Mouse (Mus musculus) C3H10T1/2 (cell line): ENCODE results near the gene Ccdc86. TPM values are rescaled to one million over a fixed set of nuclear protein-coding genes. Genes with fewer than 3 reads are reported as not detected.

Source experiments
- polyA plus RNA-seq, 2 experiments: library from polyadenylated mRNA; unstranded; fragments of >200 nt; fragmentation: generic; extraction: Trizol; gene quantifications; one replicate each; pipeline ENCODE4 v1.2.1; 2012; ENCODE audit warnings: missing spikeins in 2 of 2

Ccdc86 gene
- polyA plus RNA-seq, result 10 to 100 TPM; 12.0 to 31.9 TPM

DNA sequence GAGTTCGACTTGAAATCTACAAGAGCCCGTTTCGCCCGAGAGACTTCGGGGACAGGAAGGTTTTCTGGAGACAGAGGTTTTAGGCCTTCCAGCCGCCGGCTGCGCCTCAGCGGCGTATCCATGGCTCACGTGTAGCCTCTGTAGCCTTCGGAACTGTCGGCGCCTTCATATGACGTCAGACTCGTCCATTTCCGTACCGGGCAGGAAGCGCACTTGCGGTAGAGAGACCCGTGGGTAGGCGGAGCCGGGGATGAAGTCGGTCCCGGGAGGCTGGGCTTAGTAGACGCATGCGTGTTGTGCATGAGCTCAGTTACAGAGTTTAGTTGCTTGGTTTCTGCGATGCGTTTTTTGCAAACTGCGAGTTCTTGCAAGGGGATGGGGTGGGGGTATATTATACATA lies at the start of gene Ccdc86:
TSS of gene Ccdc86 (minus strand) at position 155 of the 400 bp plus-strand sequence.

DNA sequence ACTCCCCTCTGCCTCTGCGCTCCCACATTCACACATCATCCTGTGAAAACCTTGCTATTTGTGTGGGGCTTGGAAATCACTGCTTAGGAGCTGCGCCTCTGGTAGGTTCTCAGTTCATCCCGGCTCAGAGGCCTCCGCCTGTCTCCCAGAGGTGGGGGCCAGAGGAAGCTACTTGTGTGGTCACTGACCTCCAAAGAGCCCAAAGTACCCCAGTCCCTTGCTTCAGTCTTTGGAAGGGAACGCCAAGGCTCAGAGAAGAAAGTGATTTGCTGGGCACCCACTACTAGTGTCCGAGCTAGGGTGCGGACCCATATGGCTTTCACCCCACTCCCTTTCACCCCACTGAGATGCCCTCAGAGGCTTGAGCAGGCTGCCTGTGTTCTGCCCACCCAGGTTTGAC lies 44.1 kb upstream of the Ccdc86 start, which contains the start of gene Ms4a15:
TSS of gene Ms4a15 (minus strand) at position 101 of the 400 bp plus-strand sequence.

DNA sequence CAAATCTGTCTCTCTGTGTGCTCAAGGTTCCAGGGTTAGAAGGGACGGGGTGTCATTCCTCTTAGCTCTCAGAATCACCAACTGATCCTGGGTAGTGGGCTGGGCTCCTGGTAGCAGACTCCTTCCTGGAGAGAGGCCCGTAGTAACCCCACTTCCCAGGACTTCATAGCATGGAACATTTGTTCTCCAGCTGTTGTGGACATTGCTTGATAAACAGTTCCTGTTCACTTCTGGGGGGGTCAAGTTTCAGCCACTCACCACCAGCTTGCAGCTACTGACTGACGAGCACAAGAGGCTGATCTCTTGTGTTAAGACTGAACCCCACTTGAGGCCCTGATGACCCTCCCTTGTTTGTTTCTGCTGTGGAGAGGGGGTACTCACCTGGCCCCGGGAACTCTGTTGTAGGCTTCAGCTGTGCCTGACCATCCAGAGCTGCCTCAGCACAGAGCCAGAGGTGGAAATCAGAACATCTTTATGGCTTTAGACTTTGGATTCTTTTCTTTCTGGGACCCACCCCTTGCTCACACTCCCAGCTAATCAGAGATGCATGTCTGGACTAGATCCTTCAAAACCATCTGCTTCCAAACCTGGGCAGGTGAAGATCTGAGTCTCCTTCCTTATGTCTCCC lies 25.3 kb upstream of the Ccdc86 start, which contains the start of gene Ms4a10:
TSS of gene Ms4a10 (minus strand) at position 433 of the 628 bp plus-strand sequence.

DNA sequence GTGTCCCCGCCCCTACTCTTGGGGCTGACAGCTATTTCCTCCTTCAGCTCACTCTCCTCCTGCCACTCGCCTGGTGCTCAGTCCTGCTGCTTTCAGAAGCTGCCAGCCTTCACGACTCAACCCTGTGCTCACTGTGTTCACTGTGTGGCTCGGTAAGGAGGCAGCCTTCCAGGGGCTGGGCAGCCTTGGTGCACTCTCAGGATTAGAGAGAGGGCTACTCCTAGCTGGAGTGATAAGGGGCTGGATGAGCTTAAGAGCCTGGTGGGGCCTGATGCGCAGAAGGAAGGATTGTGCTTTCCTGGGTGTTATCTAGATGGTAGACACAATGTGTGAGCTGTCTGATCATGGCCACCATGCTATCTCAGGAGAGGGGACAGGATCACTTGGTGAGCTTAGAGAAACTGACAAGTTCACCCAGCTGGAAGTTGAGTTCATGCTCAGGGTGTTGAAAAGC lies 11.9 kb downstream of the Ccdc86 start, which contains the start of gene Ptgdr2:
TSS of gene Ptgdr2 (plus strand) at position 51 of the 454 bp plus-strand sequence.

DNA sequence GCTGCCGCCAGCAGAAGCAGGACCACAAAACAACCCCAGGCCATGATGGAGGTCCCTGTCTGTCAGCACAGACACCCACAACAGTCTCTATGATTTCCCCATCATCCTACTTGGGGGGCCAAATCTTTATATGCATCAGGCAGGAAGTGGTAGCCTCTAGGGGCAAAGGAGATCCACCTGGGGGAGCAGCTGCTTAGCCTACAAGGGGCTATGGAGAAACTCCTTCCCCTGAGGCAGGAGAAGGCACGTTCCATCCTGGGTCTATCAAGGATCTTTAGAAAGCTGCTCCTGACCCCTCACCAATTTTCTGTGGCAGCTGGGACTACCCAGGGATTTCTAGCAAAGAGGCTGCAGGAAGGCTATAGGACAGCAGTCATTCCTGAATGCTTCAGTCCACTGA lies 28.5 kb downstream of the Ccdc86 start, which contains the start of gene Zp1:
TSS of gene Zp1 (minus strand) at position 101 of the 400 bp plus-strand sequence.

DNA sequence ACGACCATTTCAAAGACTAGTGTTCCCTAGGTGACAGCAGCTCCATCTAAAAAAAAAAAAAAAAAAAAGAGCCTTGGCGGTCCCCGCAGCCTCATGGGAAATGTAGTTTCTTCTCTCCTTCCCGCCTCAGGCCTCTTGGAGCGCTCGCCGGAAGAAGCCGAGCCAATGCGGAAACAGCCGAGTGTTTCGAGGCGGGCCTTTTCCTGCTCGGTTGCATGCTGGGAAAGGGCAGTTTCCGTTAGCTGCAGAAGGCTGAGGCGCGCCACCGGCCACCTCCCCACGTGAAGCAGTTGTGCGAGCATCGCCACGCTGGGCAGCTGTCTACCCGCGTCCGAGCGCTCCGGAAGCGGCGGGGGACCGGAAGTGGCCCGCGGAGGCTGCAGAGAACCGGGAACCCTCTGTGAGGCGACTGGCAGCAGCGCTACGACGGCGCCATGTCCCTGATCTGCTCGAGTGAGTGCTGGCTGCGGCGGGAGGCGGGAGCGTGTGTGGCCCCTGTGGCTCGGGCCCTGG lies 54.0 kb downstream of the Ccdc86 start, which contains the start of gene Prpf19:
TSS of gene Prpf19 (plus strand) at position 216 of the 513 bp plus-strand sequence.

Other genes starting within 250 kb of the Ccdc86 start
- gene Cd5, start 210.3 kb downstream of the Ccdc86 start, polyA plus RNA-seq, result under 1 TPM in 1 of 2 experiments, not detected in 1; 0.05 TPM
- not detected for gene Cd6, start 119.2 kb downstream of the Ccdc86 start, polyA plus RNA-seq
- under 1 TPM; 0.14 to 0.30 TPM for gene Slc15a3, start 109.5 kb downstream of the Ccdc86 start, polyA plus RNA-seq
- 10 to 100 TPM; 29.2 to 92.3 TPM for gene Tmem132a, start 79.3 kb downstream of the Ccdc86 start, polyA plus RNA-seq
- 100 to 1,000 TPM in 1 of 2 experiments, 10 to 100 TPM in 1; 86.0 to 103 TPM for gene Tmem109, start 67.3 kb downstream of the Ccdc86 start, polyA plus RNA-seq
- gene Prpf19, start 54.0 kb downstream of the Ccdc86 start, polyA plus RNA-seq, result 100 to 1,000 TPM; 204 to 245 TPM
- gene Zp1, start 28.6 kb downstream of the Ccdc86 start, polyA plus RNA-seq, result under 1 TPM in 1 of 2 experiments, not detected in 1; 0.17 TPM
- gene Ptgdr2, start 12.1 kb downstream of the Ccdc86 start, polyA plus RNA-seq, result under 1 TPM; 0.01 to 0.06 TPM
- not detected for gene Ms4a10, start 25.4 kb upstream of the Ccdc86 start, polyA plus RNA-seq
- gene Ms4a15, start 44.0 kb upstream of the Ccdc86 start, polyA plus RNA-seq, result not detected
- gene Ms4a18, start 68.8 kb upstream of the Ccdc86 start, polyA plus RNA-seq, result not detected
- not detected for gene Ms4a8a, start 131.8 kb upstream of the Ccdc86 start, polyA plus RNA-seq
- gene 1700017D01Rik, start 181.6 kb upstream of the Ccdc86 start, polyA plus RNA-seq, result not detected
- not detected for gene 1700025F22Rik, start 216.1 kb upstream of the Ccdc86 start, polyA plus RNA-seq
- not detected for gene Ms4a13, start 247.5 kb upstream of the Ccdc86 start, polyA plus RNA-seq